Comparison of ENCODE assay signal across 20 mouse cellular contexts in genomic region chr1:157048996-157049395, GRCm38 (mm10). TPM values are rescaled to one million over a fixed set of nuclear protein-coding genes. Genes with fewer than 3 reads are reported as not detected.
DNase-seq lines count a peak whose midpoint lies in the region; ATAC-seq and TF ChIP-seq lines count a peak whose summit lies in the region.
"Had no signal": no experiment of that assay in that cellular context is flagged by ENCODE, and none has a peak within 500 bp of the region (broad histone marks: within the 10 kb centered on the region; RNA-seq: fewer than 3 reads in every experiment).

No protein-coding gene starts in this region.

- no peak for TF ChIP-seq CTCF in liver, postnatal 0 days (IDR thresholded peaks at IDR 0.05; ENCODE audit: low read depth)

- no peak overlapping the region for H3K4me3 ChIP-seq in forebrain, embryonic 13.5 days
- no peak overlapping the region for H3K4me3 ChIP-seq in forebrain, embryonic 15.5 days
- no peak overlapping the region for H3K4me3 ChIP-seq in liver, postnatal 0 days (ENCODE audit: low read depth, low read length)
- H3K4me3 ChIP-seq: gastrocnemius, adult 2 months; hindbrain, embryonic 12.5 days; intestine, embryonic 15.5 days; left cerebral cortex, adult 2 months had no signal

- no peaks in the 10 kb centered on the region for H3K27me3 ChIP-seq in forebrain, embryonic 13.5 days
- H3K27me3 ChIP-seq in forebrain, embryonic 15.5 days: no peaks in the 10 kb centered on the region
- H3K27me3 ChIP-seq in liver, postnatal 0 days (ENCODE audit: insufficient read depth, low read length): no peaks in the 10 kb centered on the region
- H3K27me3 ChIP-seq: intestine, embryonic 15.5 days had no signal

- H3K4me1 ChIP-seq in forebrain, embryonic 13.5 days: peaks cover 21% of the 10 kb centered on the region
- peaks cover 21% of the 10 kb centered on the region for H3K4me1 ChIP-seq in forebrain, embryonic 15.5 days
- peaks cover 13% of the 10 kb centered on the region for H3K4me1 ChIP-seq in liver, postnatal 0 days (ENCODE audit: insufficient read depth)
- H3K4me1 ChIP-seq: intestine, embryonic 15.5 days had no signal

- WGBS in forebrain, embryonic 13.5 days: 48% methylated on average over 3 of the region's 3 CpGs
- 63% methylated on average over 3 of the region's 3 CpGs for WGBS in forebrain, embryonic 15.5 days
- 78% methylated on average over 3 of the region's 3 CpGs for WGBS in liver, postnatal 0 days (ENCODE audit: insufficient replicate concordance)

- no peaks in the 10 kb centered on the region for H3K9me3 ChIP-seq in forebrain, embryonic 13.5 days (replicated peaks)
- H3K9me3 ChIP-seq in forebrain, embryonic 15.5 days: no peaks in the 10 kb centered on the region
- H3K9me3 ChIP-seq in liver, postnatal 0 days (ENCODE audit: low read length): no peaks in the 10 kb centered on the region
- H3K9me3 ChIP-seq: hindbrain, embryonic 12.5 days; intestine, embryonic 15.5 days had no signal

- no peak for TF ChIP-seq EP300 in liver, postnatal 0 days (IDR thresholded peaks at IDR 0.05; ENCODE audit: low read depth)

- peak overlapping the region; percentile 52; the same call in 1 of the 2 replicates for H3K27ac ChIP-seq in forebrain, embryonic 13.5 days
- no peak overlapping the region for H3K27ac ChIP-seq in forebrain, embryonic 15.5 days (replicated peaks)
- H3K27ac ChIP-seq in liver, postnatal 0 days (ENCODE audit: low read depth): peak overlapping the region; percentile 55
- H3K27ac ChIP-seq: gastrocnemius, adult 2 months; intestine, embryonic 15.5 days; left cerebral cortex, adult 2 months had no signal

- H3K36me3 ChIP-seq in forebrain, embryonic 13.5 days (ENCODE audit: poor library complexity, severe bottlenecking): no peaks in the 10 kb centered on the region
- no peaks in the 10 kb centered on the region for H3K36me3 ChIP-seq in forebrain, embryonic 15.5 days
- no peaks in the 10 kb centered on the region for H3K36me3 ChIP-seq in liver, postnatal 0 days (replicated peaks; ENCODE audit: insufficient read depth, low read length)
- H3K36me3 ChIP-seq: hindbrain, embryonic 12.5 days; intestine, embryonic 15.5 days had no signal

- 0 out of 2 replicates have a peak, but pooled peaks have one; percentile 12 for ATAC-seq in forebrain, embryonic 13.5 days
- no peak for ATAC-seq in forebrain, embryonic 15.5 days (replicated peaks)
- no peak for ATAC-seq in liver, postnatal 0 days
- ATAC-seq in frontal cortex, adult (ENCODE audit: low TSS enrichment): no peak
- ATAC-seq: intestine, embryonic 15.5 days had no signal

- H3K4me2 ChIP-seq in forebrain, embryonic 13.5 days: no peak overlapping the region
- no peak overlapping the region for H3K4me2 ChIP-seq in forebrain, embryonic 15.5 days (replicated peaks)
- no peak overlapping the region for H3K4me2 ChIP-seq in liver, postnatal 0 days (ENCODE audit: low read depth, low read length)
- H3K4me2 ChIP-seq: intestine, embryonic 15.5 days; lung, embryonic 14.5 days had no signal

- no peak overlapping the region for H3K9ac ChIP-seq in forebrain, embryonic 13.5 days
- H3K9ac ChIP-seq in forebrain, embryonic 15.5 days (replicated peaks): no peak overlapping the region
- no peak overlapping the region for H3K9ac ChIP-seq in liver, postnatal 0 days (replicated peaks)
- H3K9ac ChIP-seq: hindbrain, embryonic 12.5 days; intestine, embryonic 15.5 days; lung, embryonic 14.5 days had no signal

- no peak for DNase-seq in liver, postnatal 0 days
- no peak for DNase-seq in liver
- peak; percentile 25 for DNase-seq in testis, postnatal 10 days (ENCODE audit: low spot score)
- DNase-seq in testis, postnatal 14 days (ENCODE audit: low spot score): no peak
- no peak for DNase-seq in ovary, postnatal 36 days (ENCODE audit: low spot score)
- DNase-seq: adrenal gland, postnatal 10 days; cerebellum, adult 11-12 months; cerebellum, postnatal 36 days; gastrocnemius, adult 2 months had no signal

RNA-seq across cellular contexts. Expression of gene Tex35, which starts 59.5 kb away (rescaled TPM):
- polyA plus RNA-seq in forebrain, embryonic 13.5 days (2015; fragmentation: Nextera tagmentation; extraction: Ambion mirVana): not detected in 2 replicates
- not detected in 2 replicates for polyA plus RNA-seq in forebrain, embryonic 15.5 days (2015; fragmentation: Nextera tagmentation; extraction: Ambion mirVana)
- not detected in 2 replicates for polyA plus RNA-seq in liver, postnatal 0 days (2015; fragmentation: Nextera tagmentation; extraction: Ambion mirVana)
- polyA plus RNA-seq: embryonic facial prominence, embryonic 11.5 days; heart, embryonic 14.5 days; hindbrain, embryonic 12.5 days; intestine, embryonic 15.5 days; kidney, embryonic 14.5 days; limb, embryonic 14.5 days; lung, embryonic 14.5 days had no signal
